Mouse (Mus musculus) kidney, adult 9 months (tissue): ENCODE results near the gene Gm20388.

Source experiments
- DNase-seq: peaks from one replicate; pipeline ENCODE4 v3.0.0; 2022

The Gm20388 gene

GRCm38 (mm10) chr8:122674999-122675398, 2764.4 kb downstream of the Gm20388 start:
- DNase-seq = no peak

GRCm38 (mm10) chr8:122675596-122676420, 2765.2 kb downstream of the Gm20388 start:
- DNase-seq = no peak

- DNase-seq = peak; percentile 72
Observed at GRCm38 (mm10) chr8:122676621-122677480, 2766.2 kb downstream of the Gm20388 start.

GRCm38 (mm10) chr8:122677481-122678021, 2766.9 kb downstream of the Gm20388 start:
- DNase-seq = no peak

- DNase-seq = peak; percentile 74
Observed at GRCm38 (mm10) chr8:122678061-122678895, 2767.6 kb downstream of the Gm20388 start.

- DNase-seq = no peak
Observed at GRCm38 (mm10) chr8:122678896-122679210, 2768.2 kb downstream of the Gm20388 start.

GRCm38 (mm10) chr8:122679325-122679920, 2768.8 kb downstream of the Gm20388 start:
- no peak for DNase-seq

GRCm38 (mm10) chr8:122680171-122680570, 2769.5 kb downstream of the Gm20388 start:
- DNase-seq = no peak

- DNase-seq = no peak
Observed at GRCm38 (mm10) chr8:122682820-122683219, 2772.2 kb downstream of the Gm20388 start.

GRCm38 (mm10) chr8:122685097-122685861, 2774.6 kb downstream of the Gm20388 start:
- DNase-seq = no peak

- no peak for DNase-seq
Observed at GRCm38 (mm10) chr8:122686879-122687278, 2776.2 kb downstream of the Gm20388 start.

GRCm38 (mm10) chr8:122689315-122689714, 2778.7 kb downstream of the Gm20388 start:
- DNase-seq = no peak

- DNase-seq = no peak
Observed at GRCm38 (mm10) chr8:122691018-122691417, 2780.4 kb downstream of the Gm20388 start.

- DNase-seq = no peak
Observed at GRCm38 (mm10) chr8:122692152-122692551, 2781.5 kb downstream of the Gm20388 start.

- peak; percentile 47 for DNase-seq
Observed at GRCm38 (mm10) chr8:122695438-122696042, 2784.9 kb downstream of the Gm20388 start.

GRCm38 (mm10) chr8:122697181-122697581, 2786.5 kb downstream of the Gm20388 start:
- DNase-seq = peak; percentile 87

- no peak for DNase-seq
Observed at GRCm38 (mm10) chr8:122697586-122697985, 2786.9 kb downstream of the Gm20388 start.

GRCm38 (mm10) chr8:122698254-122698768, 2787.7 kb downstream of the Gm20388 start:
- DNase-seq = no peak

- peak; percentile 44 for DNase-seq
Observed at GRCm38 (mm10) chr8:122699005-122699492, 2788.4 kb downstream of the Gm20388 start, which contains the start of gene Cbfa2t3. Cbfa2t3 (minus strand) TSS chr8:122699109.

GRCm38 (mm10) chr8:122700628-122701027, 2790.0 kb downstream of the Gm20388 start:
- no peak for DNase-seq
